Mouse (Mus musculus) frontal cortex, adult 2 months (tissue): Measurements from ENCODE around the gene Cacng8. TPM values are rescaled to one million over a fixed set of nuclear protein-coding genes. Genes with fewer than 3 reads are reported as not detected.
"Not testable (repeated sequence)": the region's sequence is repeated elsewhere in the genome, so short reads cannot be mapped to it uniquely, and the experiment has no call there.

Source experiments
- DNase-seq, 2 experiments: peaks; one replicate each; pipeline ENCODE4 v3.0.0; 2022; ENCODE audit warnings: low spot score in 1 of 2; ENCODE audit errors: extremely low spot score in 1 of 2
- polyA plus RNA-seq: library from polyadenylated mRNA; depleted of rRNA; stranded (reverse); fragments of >200 nt; gene quantifications from 2 replicates; pipeline ENCODE4 v1.2.3, GENCODE M21; 2012

Gene Cacng8
- polyA plus RNA-seq, 1 experiment: 71.7 TPM

DNA sequence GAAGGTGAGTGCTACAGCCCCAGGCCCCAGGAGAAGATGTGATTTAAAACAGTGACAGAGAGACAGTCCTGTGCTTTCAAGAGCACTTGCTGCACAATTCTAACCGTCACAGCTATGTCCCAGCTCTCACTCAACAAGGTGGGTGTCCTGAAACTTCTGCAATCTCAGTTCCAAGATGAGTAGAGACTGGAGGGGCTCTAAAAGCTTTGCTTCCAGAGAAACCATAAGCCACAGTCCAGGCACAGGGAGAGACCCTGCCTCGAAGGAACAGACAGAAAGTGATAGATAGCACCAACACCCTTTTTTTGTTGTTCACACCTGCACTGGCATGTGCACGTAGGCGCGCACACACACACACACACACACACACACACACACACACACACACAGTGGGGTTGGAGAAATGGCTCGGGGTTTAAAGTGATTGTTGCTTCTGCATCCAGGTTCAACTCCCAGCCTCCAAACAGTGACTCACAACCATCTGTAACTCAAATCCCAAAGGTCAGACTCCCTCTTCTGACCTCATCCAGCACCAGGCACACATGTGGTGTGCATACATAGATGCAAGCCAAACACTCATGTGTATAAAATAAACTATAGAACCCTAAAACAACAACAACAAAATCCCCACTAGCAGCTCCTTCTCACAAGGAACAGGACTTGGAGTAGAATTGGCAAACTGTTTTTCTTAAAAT, 4.3 kb upstream of the Cacng8 start:
- no peak for DNase-seq

DNA sequence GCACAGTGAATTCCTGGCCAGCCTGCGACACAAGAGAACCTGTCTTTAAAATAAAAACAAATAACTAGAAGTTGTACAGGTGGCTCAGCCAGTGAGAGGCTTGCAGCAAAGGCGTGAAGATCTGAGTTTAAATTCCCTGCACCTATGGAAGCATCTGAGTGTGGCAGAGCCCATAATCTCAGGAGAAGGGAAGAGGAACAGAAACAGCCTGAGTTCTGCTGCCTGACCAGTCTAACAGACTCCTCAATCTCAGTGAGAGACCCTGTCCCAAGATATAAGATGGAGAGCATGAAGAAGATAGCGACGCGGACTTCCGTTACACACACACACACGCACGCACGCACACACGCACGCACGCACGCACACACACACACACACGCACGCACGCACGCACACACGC, 2.7 kb upstream of the Cacng8 start:
- no peak for DNase-seq

DNA sequence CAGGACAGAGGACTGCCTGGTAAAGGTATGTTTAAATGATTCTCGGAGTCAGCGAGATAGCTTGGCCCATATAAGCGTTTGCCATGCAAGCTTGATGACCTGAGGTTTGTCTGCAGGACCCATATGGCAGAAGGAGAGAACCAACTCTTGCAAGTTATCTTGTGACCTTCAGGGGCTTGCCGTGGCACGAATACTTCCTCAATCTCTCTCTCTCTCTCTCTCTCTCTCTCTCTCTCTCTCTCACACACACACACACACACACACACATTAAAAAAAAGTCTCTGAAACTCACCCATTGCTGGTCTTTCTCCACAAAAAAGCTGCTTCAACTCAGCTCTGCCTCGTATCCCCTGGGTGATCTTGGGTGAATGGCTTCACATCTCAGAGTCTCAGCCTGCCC, 1.6 kb upstream of the Cacng8 start:
- DNase-seq: no peak

DNA sequence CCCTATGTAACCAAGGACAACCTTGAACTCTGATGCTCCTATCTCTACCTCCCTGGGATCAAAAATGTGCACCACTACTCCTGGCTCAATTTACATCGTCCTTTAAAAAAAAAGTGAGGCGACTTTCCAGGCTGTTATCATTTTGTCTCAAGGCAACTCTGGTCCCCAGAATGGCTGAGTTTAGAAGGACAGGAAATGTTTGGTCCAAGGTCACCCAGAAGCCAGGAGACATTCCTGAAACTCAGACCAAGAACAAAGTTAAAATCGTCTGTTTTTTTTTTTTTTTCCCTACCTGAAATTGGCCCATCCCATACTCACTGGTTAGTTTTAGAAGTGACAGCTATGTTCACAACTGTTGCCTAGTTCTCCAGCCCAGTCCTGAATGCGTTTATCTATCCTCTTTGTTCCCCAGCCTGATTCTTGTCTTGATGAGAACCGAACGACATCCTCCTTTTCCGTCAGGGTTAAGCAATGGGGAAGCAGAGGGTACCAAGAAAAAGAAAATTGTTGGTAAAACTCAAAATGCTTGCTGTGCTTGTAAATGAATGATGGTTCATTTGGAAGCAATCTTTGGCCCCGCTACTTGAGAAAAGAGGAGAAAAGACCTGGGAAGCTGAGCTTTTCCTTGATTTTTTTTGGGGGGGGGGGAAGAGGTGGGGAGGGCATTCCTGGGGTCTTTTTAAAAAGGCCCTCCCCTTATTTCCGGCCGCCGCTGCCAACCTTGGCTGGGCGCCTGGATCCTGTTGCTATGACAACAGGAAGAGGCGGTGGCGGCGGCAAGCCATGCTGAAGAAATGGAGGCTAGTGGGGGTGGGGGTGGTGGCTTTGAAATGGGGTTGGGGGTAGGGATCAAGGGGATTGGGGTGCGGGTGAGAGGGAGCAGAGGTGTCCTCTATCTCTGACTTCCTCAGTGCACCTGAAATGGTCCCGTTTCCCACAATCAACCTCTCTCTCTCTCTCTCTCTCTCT, 755 bp upstream of the Cacng8 start:
- DNase-seq: peak in 1 of 2 experiments; percentile 88

DNA sequence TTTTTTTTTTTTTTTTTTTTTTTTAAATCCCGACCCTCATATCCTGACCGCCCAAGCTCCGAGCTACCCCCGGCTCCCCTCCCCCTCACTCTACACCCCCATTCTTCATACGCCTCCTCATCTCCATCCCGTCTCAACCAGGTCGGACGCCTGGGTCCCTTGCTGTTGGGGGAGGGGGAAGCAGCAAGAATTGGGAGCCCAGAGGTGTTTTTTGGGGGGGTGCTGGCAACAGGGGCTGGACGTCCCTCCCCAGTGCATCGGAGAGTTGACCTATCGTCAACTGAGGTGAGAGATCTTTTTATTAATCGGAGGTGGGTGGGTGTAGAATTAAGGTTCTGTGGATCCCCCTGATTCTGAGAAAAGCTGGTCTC, 583 bp downstream of the Cacng8 start:
- no peak for DNase-seq

DNA sequence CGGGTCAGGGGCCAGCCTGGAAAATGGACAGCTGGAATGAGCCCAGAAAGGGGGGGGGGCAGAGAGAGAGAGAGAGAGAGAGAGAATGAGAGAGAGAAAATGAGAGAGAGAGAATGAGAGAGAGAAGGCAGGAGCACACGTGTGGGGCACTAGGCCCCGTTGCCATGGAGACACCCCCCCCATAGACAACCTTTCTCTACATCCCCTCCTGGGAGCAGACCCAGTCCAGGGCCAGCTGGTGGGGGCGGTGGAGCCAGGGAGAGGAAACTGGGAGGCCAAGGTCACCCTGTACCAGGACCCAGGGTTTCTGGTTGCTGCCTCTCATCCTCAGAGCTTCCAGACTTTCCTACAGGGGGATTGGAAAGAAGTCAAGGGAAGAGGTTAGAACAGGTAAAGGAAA, 1.3 kb downstream of the Cacng8 start:
- DNase-seq: peak in 1 of 2 experiments; percentile 46

DNA sequence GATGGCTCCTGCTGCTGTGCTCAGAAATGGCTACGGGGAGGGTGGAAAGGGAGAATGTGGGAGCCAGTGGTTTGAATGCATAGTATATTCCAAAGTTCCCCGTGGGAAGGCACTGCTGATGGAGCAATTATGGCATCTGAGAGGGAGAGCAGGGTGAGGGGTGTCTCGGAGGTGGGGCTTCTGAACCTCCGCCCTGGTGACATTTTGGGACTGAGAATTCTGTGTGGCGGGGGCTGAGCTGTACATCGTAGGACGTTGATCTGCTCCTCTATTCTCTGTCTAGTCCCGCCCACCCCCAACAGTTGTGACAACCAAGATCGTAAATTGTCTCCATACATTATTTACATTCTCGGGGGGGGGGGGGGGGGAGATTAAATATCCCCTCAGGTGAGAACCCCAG, 6.9 kb downstream of the Cacng8 start:
- DNase-seq: peak in 1 of 2 experiments; percentile 53

DNA sequence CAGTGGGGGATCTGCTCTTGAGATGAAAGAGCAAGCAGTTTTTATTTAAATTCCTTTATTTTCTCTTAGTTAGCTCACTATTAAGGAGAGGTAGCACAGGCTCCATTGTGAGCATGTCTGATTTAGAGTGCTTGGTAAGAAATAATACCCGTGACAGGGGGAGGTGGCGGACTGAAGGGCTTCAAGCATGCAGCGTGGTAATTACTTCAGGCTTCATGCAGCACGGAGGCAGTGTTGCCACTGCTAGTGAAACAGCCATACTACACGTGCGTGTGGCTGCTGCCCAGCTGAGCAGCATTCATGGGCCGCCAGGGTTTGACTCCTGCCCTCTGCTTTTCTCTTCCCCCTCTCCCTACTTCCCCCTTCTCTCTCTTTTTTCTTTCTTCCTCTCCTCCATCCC, 7.3 kb downstream of the Cacng8 start:
- no peak for DNase-seq

DNA sequence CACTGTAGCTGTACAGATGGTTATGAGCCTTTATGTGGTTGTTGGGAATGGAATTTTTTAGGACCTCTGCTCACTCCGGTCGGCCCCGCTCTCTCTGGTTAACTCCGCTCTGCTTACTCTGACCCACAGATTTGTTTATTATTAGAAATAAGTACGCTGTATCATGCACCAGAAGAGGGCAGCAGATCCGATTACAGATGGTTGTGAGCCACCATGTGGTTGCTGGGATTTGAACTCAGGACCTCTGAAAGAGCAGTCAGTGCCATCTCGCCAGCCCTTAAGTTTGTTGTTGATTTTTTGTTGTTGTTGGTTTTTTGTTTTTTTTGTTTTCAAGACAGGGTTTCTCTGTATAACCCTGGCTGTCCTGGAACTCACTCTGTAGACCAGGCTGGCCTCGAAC, 7.9 kb downstream of the Cacng8 start:
- DNase-seq: not testable (repeated sequence)

DNA sequence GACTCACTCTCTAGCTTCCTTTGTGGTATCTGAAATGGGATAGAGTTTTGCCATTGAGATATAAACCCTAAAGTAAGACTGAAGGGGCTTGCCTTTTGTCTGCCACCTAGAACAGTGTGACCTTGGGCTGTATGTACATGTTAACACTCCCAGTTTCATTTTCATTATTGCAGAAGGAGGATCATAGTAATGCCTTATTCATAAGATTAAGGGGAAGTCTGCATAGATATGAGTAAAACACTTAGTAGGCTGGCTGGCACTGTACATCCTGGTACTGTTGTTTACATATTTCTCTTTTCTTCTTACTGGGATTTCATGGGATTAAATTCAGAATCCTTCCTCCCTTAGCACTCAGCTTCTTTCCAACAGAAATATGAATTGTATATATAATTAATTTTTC, 9.5 kb downstream of the Cacng8 start:
- no peak for DNase-seq

DNA sequence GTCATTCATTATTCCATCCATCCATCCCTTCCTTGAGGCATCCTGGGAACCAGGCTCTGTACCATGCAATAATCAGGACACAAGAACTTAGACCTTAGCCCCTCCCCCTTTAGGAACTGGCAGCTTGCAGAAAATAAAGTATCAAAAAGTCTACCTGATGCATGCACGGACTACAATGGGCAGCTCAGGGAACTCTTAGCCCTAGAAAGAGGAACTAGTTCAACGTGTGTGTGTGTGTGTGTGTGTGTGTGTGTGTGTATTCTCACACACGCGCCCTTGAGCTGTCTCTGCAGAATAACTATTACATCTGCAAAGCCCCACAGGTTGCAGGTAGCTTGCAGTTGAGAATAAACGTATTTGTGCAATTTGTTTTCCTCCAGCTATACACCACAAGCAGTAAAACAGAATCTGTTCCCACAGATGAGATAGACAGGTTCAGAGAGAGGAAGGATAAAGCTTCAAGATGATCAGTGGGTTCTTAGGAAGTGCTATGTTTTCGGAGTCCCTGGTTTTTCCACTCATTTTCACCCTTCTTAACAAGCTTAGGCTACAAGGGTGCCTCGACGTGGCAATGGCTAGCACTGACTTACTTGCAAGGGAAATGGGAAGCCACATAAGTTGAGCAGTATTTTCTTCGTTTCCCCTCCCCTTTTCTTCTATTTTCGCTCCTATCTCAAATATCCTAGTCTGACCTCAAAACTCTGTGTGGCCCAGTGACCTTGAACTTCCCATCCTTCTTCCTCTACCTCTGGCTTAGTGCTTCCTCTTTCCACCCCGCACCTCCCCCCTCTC, 19.4 kb downstream of the Cacng8 start:
- DNase-seq: no peak

DNA sequence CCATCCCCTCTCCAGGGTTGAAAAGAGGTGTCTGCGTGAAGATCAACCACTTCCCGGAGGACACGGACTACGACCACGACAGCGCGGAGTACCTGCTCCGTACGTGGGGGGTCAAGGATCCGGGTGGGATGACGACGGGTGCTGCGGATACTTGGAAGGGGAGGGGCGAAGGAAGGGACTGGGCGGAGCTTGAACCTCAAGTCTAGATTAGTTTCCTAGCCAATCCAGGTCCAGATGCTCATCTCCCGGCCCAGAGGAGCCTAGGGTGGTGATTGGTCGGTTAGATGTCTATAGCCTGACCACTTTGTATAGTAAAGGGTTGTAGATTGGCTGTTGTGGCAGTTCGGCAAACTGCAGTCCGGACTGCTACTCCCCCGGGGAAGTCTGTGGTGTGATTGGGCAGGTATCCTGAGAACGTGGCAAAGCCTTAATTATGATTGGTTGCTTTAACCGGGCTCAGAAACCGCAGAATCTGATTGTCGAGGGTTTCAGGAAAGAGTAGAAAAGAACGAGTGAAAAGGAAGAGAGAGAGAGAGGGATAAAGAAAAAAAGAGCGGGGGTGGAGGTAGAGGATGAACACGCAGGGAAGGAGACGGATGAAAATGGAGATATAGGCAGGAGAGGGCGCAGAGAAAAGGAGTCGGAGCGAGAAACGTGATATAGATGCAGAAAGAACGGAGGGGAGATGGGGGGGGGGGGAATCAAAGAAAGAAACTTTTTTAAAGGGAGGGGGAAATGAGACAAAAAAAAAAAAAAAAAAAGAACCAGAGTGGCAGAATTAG, 20.9 kb downstream of the Cacng8 start:
- DNase-seq: peak in 1 of 2 experiments; percentile 59

DNA sequence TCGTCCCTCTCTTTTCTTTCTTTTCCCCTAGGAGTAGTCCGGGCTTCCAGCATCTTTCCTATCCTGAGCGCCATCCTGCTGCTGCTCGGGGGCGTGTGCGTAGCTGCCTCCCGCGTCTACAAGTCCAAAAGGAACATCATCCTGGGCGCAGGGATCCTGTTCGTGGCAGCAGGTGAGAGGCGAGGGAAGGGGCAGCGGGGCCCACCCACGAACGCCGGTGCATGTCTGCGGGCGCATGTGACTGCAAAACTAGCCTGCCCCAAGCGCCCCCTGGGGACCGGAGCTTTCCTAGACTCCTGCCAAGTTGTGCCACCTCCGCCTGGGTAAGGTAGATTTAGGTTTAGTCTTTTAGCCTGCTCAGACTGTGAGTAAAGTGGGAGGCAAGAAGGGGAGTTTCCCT, 21.6 kb downstream of the Cacng8 start:
- peak in 1 of 2 experiments; percentile 71 for DNase-seq

DNA sequence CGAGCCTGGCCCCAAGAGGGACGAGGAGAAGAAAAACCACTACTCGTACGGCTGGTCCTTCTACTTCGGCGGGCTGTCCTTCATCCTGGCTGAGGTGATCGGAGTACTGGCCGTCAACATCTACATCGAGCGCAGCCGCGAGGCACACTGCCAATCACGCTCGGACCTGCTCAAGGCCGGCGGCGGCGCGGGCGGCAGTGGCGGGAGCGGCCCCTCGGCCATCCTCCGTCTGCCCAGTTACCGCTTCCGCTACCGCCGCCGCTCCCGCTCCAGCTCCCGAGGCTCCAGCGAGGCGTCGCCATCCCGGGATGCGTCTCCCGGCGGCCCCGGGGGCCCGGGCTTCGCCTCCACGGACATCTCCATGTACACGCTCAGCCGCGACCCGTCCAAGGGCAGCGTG, 24.4 kb downstream of the Cacng8 start:
- no peak for DNase-seq

DNA sequence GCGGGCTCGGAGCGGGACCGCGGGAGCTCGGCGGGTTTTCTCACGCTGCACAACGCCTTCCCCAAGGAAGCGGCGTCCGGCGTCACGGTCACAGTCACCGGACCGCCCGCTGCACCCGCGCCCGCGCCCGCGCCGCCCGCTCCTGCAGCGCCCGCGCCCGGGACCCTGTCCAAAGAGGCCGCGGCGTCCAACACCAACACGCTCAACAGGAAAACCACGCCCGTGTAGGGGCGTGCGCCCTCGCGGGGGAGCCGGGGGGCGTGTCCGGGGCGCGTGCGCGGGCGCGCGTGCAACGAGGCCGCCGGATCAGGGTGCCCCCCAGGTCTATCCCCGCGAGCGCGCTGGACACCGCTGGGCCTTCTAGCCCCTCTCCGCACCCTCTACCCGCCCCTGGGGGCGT, 24.9 kb downstream of the Cacng8 start:
- DNase-seq: no peak

DNA sequence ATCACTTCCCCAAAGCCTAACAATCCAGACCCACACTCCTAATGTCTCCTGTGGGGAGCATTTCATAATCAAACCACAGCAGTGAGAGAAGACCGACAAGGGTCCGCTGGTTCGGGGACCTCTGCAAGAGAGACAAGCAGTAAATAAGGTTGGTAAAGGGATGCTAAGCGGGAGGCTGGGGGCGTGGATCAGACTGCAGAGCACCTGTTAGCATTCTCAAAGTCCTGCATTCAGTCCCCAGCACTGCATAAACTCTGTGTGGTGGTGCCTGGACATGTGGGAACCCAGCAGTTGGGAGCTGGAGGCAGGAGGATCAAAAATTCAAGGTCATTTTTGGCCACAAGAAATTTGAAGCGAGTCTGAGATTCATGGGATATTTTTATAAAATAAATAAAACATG, 29.5 kb downstream of the Cacng8 start:
- DNase-seq: no peak

DNA sequence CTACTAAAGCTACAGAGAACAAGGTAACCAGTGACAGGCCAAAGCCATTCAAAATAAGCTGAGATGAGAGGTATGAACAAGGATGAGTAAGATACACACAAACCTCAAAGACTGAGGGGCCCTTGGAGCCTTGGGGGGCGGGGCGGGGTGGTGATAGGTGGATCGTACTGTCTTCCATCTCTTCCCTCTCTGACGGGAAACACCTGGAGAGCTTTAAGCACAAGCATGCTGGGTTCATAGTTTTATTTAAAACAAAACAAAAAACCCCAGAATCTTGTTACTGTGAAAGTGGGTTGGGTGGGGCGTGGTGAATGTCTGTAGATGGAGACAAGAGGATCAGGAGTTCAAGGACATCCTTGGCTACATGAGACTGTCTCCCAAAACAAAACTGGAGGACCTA, 30.0 kb downstream of the Cacng8 start:
- no peak for DNase-seq

DNA sequence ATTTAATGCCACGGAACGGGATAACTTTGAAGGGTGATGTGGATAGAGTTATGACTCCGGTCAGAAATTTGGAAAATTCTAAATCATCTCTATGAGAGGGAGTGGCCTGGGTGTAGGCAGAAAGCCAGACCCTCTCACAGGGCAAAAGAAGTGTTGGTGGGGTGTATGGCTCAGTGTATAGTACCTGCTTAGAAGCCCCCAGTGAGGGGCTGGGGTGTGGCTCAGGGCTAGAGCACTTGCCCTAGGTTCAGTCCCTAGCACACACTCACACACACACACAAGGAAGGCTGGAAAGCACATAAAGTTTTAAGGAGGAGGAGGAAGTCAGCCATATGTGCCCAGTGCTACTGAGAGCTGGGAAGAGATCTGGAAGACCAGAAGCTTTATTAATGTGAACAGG, 30.8 kb downstream of the Cacng8 start:
- no peak for DNase-seq

DNA sequence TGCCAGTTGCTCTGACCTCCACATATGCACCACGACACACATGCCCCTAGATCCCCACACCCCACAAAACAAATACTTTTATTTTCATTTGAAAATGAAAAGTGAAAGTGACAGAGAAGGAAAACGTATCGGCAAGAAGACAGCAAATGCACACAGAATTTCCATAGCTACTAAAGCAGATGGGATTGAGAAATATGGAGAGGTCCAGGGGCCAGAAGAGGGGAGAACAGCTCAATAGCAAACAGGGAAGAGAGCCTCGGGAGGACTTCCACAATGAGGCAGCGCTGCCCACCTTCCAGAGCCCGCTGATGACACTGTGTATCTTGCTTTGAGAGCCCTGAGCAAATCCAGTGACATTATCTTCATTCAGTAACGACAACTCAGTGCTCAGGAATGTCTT, 31.6 kb downstream of the Cacng8 start:
- no peak for DNase-seq

DNA sequence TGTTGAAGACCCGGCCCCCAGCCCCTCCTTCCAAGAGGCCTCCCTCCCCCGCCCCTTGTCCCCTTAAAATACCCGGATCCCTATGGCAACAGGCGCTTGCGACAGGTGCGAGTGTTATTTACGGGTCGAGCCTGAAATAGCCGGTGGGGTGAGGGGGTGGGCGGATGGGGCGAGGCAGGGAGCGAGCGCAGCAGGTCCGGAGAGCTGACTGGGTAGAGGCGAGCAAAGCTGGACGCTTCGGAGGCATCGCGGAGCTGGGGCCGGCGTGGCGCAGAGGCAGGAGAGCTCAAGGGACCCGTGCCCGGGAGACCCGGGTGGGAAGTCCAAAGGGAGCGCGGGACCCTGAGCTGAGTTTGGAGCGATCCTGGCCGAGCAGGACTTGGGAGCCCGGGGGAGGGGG, 32.9 kb downstream of the Cacng8 start:
- no peak for DNase-seq
